Mouse (Mus musculus): ENCODE results near the gene 5031439G07Rik.
"Not testable (repeated sequence)": the region's sequence is repeated elsewhere in the genome, so short reads cannot be mapped to it uniquely, and the experiment has no call there.

Gene 5031439G07Rik

DNA sequence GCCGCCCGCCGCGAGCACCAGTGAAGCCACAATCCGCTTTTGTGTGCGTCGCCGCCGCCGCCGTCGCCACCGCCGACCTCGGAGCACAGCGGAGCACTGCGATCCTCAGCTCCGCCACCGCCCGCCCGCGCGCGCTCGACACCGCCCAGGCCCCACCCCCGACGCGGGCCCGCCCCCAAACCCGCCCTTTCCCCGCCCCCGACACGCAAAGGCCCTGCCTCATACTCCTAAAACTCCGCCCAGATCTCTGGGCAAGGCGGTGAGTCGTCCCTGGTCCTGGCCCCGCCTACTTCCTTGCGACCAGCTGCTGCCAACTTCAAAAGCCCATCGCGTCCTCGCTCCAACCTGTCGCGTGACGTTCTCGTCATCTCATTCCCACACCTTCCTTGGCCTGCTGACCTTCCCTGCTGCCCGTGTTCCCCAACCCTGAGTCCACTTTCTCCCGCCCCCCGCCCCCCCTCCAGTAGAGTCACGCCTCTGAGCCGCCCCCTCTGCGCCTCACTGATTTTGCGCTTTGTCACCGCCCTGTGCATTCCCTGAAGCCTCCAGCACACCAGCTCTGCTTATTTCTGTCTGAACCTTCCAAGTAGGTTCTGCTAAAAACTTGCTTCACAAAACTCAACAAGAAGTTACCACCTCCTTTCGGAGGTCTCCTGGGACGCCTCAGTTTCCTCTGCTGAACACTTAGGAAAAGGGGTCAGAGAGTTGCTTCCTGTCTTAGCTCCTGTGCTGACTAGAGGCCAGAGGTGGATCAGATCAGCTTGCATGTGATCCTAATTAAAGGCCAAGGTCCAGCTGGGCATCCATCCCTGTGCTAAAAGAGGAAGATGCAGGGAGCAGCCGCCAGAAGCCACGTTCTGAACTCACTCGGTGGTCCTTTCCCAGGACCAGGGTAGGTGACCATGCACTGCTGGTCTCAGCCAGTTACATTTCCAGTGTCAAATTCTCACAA lies at the start of gene 5031439G07Rik:
5031439G07Rik (minus strand) TSS at position 678 of the 952 bp plus-strand sequence.
- peak; percentile 77 for DNase-seq (ENCODE audit: extremely low read depth, low read depth)

GRCm38 (mm10) chr15:85037343-85037690 lies 49.0 kb upstream of the 5031439G07Rik start:
- no peak for DNase-seq (ENCODE audit: extremely low read depth, low read depth)

DNA sequence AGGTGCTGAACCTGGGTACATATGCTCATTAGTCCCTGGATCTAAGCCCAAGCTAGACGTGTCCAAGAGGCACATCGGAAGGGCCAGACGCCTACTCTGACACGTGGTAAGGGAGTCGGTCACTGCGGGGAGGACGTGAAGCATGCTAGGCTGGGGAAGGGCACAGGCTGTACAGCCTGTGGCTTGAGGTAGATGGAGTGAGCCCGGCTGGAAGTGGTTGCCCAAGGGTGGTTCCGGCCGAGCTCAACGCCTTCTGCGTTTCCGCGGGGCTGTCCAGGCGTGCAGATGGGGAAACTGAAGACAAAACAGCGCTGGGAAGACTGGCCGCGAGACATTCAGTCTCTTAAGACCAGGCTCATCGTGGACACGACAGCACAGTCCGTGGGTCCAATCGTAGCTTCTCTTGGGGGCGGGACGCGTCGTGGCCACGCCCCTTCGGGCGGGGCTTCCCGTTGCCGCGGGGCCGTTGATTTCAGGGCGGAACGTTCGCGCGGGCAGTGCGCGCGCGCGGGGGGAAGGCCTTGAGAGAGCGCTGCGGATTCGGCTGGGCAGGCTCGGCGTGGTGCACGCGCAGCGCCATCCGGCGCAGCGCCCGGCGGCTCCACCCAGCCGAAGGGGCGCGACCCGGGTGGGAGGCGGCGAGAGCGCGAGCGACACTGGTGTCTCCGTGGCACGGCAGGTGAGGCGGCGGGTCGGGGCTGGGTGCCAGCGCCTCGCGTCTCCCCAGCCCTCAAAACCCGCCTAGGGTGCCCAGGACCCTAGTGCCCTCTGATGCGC lies 48.4 kb upstream of the 5031439G07Rik start:
- DNase-seq (ENCODE audit: extremely low read depth, low read depth), result peak; percentile 82

DNA sequence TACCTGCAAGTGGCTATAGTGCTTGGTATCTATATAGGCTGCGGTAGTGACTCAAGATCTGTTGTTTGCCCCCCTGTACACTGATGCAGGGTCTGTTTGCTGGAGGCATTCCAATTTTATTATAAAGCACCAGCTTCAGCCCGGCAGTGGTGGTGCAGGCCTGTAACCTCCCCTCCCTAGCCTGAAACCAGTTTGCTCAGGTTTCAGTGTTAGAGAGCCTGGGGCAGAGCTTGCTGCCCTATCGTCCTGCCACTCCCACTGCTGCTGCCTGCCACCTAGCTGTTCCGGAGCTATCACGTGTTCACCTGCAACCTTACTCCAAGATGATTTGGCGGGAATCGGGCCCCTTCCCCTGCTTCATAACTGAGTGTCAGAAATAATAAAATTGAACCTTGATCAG lies 45.6 kb upstream of the 5031439G07Rik start:
- DNase-seq (ENCODE audit: extremely low read depth, low read depth), result not testable (repeated sequence)

DNA sequence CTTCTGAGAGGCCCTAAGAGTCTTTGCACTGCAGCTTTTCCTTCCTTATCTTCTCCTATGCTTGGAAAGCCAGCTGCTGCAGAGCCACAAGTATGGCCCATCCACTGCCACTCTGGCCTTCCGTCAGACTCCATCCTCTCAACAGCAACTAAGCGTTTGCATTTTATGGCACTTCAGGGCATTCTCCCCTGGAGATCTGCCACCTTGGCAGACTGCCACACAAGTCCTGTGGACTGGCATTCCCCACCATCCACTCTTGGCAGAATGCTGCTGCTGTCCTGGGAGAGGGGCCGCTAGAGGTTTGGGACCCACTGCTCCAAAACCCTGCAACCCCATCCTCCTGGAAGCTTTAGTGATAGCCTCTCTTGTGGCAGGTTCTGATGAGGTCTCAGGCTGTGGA lies 43.5 kb upstream of the 5031439G07Rik start:
- no peak for DNase-seq (ENCODE audit: extremely low read depth, low read depth)

DNA sequence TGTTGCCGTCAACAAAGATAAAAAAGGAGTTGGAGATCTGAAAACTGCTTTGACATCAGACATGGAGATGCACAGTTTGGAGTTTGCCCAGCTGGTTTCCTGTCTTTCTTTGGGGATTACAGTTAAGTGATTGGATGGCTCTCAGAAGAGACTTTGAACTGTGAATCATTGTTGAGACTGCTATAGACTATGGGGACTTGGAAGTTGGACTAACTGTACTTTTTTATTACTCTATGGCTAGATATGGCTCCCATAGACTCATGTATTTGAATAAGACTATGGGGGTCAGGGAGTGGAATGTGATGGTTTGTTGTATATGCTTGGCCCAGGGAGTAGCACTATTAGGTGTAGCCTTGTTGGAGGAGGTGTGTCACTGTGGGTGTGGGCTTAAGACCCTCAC lies 42.3 kb upstream of the 5031439G07Rik start:
- DNase-seq (ENCODE audit: extremely low read depth, low read depth), result not testable (repeated sequence)

DNA sequence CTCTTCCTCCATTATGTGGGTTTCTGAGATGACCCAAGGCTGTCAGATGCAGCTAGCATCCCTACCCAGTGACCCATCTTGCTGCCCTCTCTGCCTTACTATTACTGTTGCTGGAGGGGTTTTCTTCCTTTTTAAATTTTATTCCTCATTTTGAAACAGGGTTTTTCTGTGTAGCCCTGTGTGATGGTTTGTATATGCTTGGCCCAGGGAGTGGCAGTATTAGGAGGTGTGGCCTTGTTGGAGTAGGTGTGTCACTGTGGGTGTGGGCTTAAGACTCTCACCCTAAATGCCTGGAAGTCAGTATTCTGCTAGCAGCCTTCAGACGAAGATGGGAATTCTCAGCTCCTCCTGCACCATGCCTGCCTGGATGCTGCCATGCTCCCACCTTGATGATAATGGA lies 40.3 kb upstream of the 5031439G07Rik start, which contains the start of gene Fam118a:
Fam118a (plus strand) TSS at position 301 of the 400 bp plus-strand sequence.
- DNase-seq (ENCODE audit: extremely low read depth, low read depth), result not testable (repeated sequence)

DNA sequence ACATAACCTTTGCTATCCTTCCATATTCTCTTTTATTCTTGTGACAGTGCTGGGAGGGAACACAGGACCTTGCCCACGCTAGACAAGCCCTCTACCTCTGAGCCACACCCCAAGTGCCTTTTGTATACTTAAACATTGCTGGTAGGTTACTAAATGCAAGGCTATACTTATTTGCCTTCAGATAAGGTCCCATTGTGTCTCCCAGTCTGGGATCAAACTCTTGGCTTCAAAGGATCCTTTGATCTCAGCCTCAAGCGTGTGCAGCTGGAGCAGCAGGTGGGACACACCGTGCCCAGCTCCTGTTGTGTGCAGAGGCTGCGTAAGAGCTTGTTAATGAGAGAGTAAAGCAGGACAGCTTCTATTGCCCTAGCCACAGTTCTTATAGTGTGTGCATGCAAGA lies 39.4 kb upstream of the 5031439G07Rik start:
- no peak for DNase-seq (ENCODE audit: extremely low read depth, low read depth)

DNA sequence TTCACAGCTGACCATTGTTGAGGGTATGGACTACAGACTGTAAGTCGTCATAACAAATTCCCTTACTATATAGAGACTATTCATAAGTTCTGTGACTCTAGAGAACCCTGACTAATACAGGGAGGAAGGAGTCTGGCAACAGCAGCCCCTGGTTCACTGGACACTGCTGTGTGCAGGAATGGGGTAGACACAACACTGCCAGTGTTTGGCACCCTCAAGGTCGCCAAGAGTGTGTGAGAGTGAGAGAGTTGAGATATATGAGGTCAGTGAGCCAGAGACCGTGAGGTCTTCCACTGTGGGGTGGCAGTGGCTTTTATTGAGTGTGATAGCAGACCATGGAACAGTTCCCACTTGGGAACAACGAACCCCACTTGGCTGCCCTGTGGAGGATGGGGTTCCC lies 37.8 kb upstream of the 5031439G07Rik start:
- no peak for DNase-seq (ENCODE audit: extremely low read depth, low read depth)

DNA sequence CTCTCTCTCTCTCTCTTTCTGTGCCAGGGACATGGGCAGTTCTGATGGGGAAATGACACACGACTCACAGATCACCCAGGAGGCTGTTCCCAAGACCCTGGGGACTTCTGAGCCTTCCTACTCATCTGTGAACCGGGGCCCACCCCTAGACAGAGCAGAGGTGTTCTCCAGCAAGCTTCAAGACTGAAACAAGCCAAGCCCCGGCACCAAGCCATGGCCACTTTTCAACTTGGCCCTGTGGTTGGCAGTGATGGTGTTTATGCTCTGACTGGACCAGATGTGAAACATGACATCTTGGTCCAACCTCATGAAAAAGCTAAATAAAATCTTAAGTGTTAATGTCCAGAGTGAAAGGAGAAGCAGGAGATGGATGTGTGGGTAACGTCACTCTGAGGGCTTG lies 33.9 kb upstream of the 5031439G07Rik start:
- no peak for DNase-seq (ENCODE audit: extremely low read depth, low read depth)

DNA sequence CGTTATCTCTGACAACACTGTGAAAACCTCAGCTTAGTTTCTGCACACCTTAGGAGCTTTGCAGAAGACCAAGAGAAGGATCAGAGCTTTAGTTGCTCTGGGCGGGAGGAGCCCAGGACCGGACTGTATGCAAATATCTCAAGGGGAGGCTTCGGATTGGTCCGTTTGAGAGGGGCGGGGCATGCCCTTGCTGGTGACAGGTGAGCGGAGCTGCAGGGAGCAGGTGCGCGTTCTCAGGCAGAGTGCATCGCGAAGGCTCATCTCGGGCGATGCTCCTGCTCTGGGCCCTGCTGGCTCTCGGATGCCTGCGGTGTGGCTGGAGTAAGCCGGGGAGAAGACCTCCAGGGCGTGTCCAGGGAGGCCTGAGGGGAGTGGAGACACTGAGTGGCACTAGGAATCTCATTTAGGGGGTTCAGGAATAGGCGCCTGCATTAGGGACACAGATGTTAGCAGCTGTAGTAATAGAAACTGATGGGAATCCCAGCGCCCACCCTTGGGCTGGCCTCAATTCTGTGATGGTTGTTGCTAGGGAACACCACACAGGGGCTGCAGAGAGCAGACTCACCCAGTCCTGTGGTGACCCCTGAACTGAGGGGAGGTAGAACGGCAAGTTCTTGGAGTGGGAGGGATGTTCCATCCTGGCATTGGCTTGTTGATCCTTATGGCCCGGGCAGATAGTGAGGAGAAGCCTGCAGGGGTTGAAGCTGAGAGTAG lies 28.8 kb upstream of the 5031439G07Rik start, which contains the start of gene Upk3a:
Upk3a (plus strand) TSS at position 191 of the 714 bp plus-strand sequence.
- DNase-seq (ENCODE audit: extremely low read depth, low read depth), result no peak

DNA sequence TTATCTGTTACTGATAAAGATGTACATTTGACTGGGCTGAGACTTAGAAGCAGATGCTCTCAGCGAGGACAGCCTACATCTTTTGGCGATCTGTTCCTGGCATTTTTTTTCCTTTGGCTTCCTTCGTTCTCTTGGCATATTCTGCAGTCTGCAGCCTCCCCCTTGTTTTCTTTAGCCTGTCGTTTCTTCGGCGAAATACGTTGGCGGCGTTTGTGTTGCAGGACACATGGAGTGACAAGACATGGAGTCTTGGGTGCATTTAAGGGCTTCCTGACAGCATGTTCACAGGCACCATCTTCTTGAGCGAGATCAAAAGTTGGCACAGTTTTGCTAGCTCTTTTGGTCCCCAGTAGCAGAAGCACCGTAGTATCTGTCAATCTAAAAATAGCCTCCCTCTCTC lies 27.4 kb upstream of the 5031439G07Rik start:
- no peak for DNase-seq (ENCODE audit: extremely low read depth, low read depth)

DNA sequence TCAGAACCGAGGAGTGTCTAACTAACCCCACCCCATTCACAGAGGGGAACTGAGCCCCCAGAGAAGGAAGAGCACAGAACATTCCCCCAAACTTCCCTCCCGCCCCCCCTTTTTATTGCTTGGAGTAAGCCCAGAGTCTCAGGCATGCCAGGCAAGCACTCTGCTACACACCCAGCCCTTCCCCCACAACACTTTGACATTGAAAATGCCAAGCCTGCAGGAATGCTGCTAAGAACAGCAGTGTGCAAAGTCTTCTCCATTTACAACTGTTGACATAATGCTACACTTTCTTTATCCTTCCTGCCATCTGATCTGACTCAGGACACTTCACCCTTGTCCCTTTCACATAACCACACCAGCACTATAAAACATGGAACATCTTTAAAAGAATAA lies 24.3 kb upstream of the 5031439G07Rik start:
- DNase-seq (ENCODE audit: extremely low read depth, low read depth), result no peak

GRCm38 (mm10) chr15:85011895-85012661 lies 23.7 kb upstream of the 5031439G07Rik start:
- no peak for DNase-seq (ENCODE audit: extremely low read depth, low read depth)

- no peak for DNase-seq (ENCODE audit: extremely low read depth, low read depth)
Measured at GRCm38 (mm10) chr15:85009666-85010065, 21.3 kb upstream of the 5031439G07Rik start.

- no peak for DNase-seq (ENCODE audit: extremely low read depth, low read depth)
Measured at GRCm38 (mm10) chr15:85000984-85001982, 12.9 kb upstream of the 5031439G07Rik start.

- DNase-seq (ENCODE audit: extremely low read depth, low read depth), result no peak
Measured at GRCm38 (mm10) chr15:84999911-85000310, 11.6 kb upstream of the 5031439G07Rik start.

DNA sequence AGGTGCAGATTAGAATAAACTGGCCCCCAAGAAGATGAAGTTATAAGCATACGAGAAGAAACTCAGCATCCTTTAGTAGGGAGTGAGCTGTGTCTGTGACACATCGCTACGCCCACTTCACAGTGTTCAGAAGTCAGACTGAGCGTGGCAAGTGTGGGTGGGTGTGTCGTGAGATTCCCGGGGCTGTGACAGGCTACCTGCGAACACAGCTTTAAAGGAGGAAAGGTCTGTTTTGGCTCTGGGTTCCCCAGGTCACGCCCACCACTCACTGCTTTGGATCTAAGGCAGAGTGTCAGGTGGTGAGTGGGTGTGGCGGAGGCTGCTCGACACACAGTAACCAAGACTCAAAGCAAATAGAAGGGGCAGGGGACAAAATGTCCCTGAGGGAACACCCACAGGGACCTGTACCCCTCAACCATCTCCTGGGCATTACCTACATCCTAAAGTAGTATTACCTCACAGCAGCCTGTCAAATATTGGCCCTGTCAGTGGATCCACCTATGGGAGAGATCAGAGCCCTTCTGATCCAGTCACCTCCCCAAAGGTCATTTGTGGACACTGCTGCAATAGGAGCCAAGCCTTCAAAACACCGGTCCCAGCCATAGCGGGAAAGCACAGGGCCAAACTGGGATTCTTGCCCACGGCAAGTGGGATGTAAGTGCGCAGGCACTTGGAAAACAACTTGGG lies 9.6 kb upstream of the 5031439G07Rik start:
- no peak for DNase-seq (ENCODE audit: extremely low read depth, low read depth)

DNA sequence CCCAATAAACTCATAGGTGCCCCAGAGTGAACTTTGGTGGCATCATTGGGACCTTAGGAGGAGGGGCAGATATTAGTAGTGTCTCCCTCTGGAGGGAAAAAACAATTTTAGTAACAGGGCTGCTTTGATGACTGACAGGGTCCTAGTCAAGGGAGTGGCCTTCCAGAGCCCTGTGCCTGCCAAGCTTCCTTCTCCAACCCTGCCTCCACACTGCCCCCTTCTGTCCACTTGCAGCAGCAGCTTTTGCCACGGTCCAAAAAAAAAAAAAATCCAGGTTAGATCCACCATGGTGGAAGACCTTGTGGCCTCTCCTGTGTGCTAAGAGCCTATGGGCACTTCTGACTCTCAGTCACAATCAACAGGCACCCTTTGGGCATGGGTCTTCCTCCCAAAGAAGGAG lies 7.6 kb upstream of the 5031439G07Rik start:
- peak; percentile 61 for DNase-seq (ENCODE audit: extremely low read depth, low read depth)

Data from MEL-GATA-1-ER (cell line).